Mouse (Mus musculus): ENCODE data around the gene Atp5s. TPM values are rescaled to one million over a fixed set of nuclear protein-coding genes. Genes with fewer than 3 reads are reported as not detected.

The Atp5s gene
- total and polyA plus RNA-seq, 3 experiments = 8.2 to 66.9 (median 15.9) TPM

GRCm38 (mm10) chr12:69698352-69698751 is 26.4 kb upstream of the Atp5s start:
- DNase-seq (ENCODE audit: low spot score) (no peak), ATAC-seq (ENCODE audit: extremely low read depth, insufficient number of reproducible peaks, low FRiP score, poor library complexity, severe bottlenecking) (no peak)
- Histone ChIP-seq H3K4me3 (ENCODE audit: low read depth, low read length) (no peak overlapping the region), H3K36me3 (replicated peaks) (peaks cover 62% of the 10 kb centered on the region), H3K4me1 (ENCODE audit: insufficient read depth, low read depth, low read length) (no peaks in the 10 kb centered on the region), H3K27me3 (ENCODE audit: insufficient read depth, low read length) (no peaks in the 10 kb centered on the region), H3K9me3 (replicated peaks) (no peaks in the 10 kb centered on the region)
- TF ChIP-seq CTCF (IDR thresholded peaks at IDR 0.05; ENCODE audit: low read depth, low read length) = no peak
- no peak for TF ChIP-seq POLR2AphosphoS5 (IDR thresholded peaks at IDR 0.05; ENCODE audit: insufficient replicate concordance, low read depth, low read length)
- TF ChIP-seq GATA1 (IDR thresholded peaks at IDR 0.05; ENCODE audit: borderline replicate concordance, low read length) = no peak

- H3K4me1 ChIP-seq (ENCODE audit: insufficient read depth, low read depth, low read length) = no peaks in the 10 kb centered on the region
- DNase-seq (ENCODE audit: low spot score) (no peak), ATAC-seq (ENCODE audit: extremely low read depth, insufficient number of reproducible peaks, low FRiP score, poor library complexity, severe bottlenecking) (no peak)
- H3K4me3 ChIP-seq (ENCODE audit: low read depth, low read length) = no peak overlapping the region
- peaks cover 63% of the 10 kb centered on the region for H3K36me3 ChIP-seq (replicated peaks)
- no peaks in the 10 kb centered on the region for H3K27me3 ChIP-seq (ENCODE audit: insufficient read depth, low read length)
- TF ChIP-seq GATA1 (IDR thresholded peaks at IDR 0.05; ENCODE audit: borderline replicate concordance, low read length) = no peak
- TF ChIP-seq CTCF (IDR thresholded peaks at IDR 0.05; ENCODE audit: low read depth, low read length) = no peak
- TF ChIP-seq GATA2 (IDR thresholded peaks at IDR 0.05; ENCODE audit: borderline replicate concordance, low read depth, low read length) = no peak
- TF ChIP-seq TAL1 (conservative IDR thresholded peaks at IDR 0.05; ENCODE audit: low read depth, low read length) = no peak
- no peak for TF ChIP-seq POLR2AphosphoS5 (IDR thresholded peaks at IDR 0.05; ENCODE audit: insufficient replicate concordance, low read depth, low read length)
- no peaks in the 10 kb centered on the region for H3K9me3 ChIP-seq (replicated peaks)
Observed at GRCm38 (mm10) chr12:69704799-69705458, 19.8 kb upstream of the Atp5s start.

GRCm38 (mm10) chr12:69713628-69714027 is 11.1 kb upstream of the Atp5s start:
- Histone ChIP-seq H3K4me1 (ENCODE audit: insufficient read depth, low read depth, low read length) (no peaks in the 10 kb centered on the region), H3K4me3 (ENCODE audit: low read depth, low read length) (no peak overlapping the region), H3K9me3 (replicated peaks) (peaks cover 4% of the 10 kb centered on the region), H3K27me3 (ENCODE audit: insufficient read depth, low read length) (no peaks in the 10 kb centered on the region), H3K36me3 (replicated peaks) (peaks cover 34% of the 10 kb centered on the region)
- no peak for ATAC-seq (ENCODE audit: extremely low read depth, insufficient number of reproducible peaks, low FRiP score, poor library complexity, severe bottlenecking)
- no peak for DNase-seq (ENCODE audit: low spot score)
- TF ChIP-seq GATA1 (IDR thresholded peaks at IDR 0.05; ENCODE audit: borderline replicate concordance, low read length) (no peak), CTCF (IDR thresholded peaks at IDR 0.05; ENCODE audit: low read depth, low read length) (no peak), POLR2AphosphoS5 (IDR thresholded peaks at IDR 0.05; ENCODE audit: insufficient replicate concordance, low read depth, low read length) (no peak), GATA2 (IDR thresholded peaks at IDR 0.05; ENCODE audit: borderline replicate concordance, low read depth, low read length) (no peak), TAL1 (conservative IDR thresholded peaks at IDR 0.05; ENCODE audit: low read depth, low read length) (no peak)

DNA sequence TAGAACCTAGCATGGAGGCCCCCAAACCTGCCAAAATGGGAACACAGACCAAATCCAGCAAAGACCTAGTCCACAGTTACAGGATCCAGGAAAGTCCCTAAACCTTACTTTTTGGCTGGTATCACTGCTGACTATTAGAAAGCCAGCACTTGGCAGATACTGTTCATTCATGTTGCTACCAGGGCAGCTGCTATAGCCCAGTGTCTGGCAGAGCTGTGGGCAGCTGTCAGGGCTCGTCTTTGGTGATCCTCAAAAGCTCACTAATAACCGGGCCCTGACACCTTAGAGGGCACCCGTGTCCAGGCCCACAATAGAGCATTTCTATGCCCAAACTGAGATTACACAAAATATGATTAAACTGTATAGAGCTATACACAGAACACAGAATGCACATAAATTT is 1.9 kb upstream of the Atp5s start:
- TF ChIP-seq GATA2 (IDR thresholded peaks at IDR 0.05; ENCODE audit: borderline replicate concordance, low read depth, low read length) = no peak
- no peak for TF ChIP-seq GATA1 (IDR thresholded peaks at IDR 0.05; ENCODE audit: borderline replicate concordance, low read length)
- TF ChIP-seq CTCF (IDR thresholded peaks at IDR 0.05; ENCODE audit: low read depth, low read length) = no peak
- TF ChIP-seq TAL1 (conservative IDR thresholded peaks at IDR 0.05; ENCODE audit: low read depth, low read length) = no peak
- TF ChIP-seq POLR2AphosphoS5 (IDR thresholded peaks at IDR 0.05; ENCODE audit: insufficient replicate concordance, low read depth, low read length) = no peak
- Histone ChIP-seq H3K9me3 (replicated peaks) (peaks cover 17% of the 10 kb centered on the region), H3K36me3 (replicated peaks) (peaks cover 38% of the 10 kb centered on the region), H3K27me3 (ENCODE audit: insufficient read depth, low read length) (no peaks in the 10 kb centered on the region), H3K4me1 (ENCODE audit: insufficient read depth, low read depth, low read length) (peaks cover 27% of the 10 kb centered on the region), H3K4me3 (ENCODE audit: low read depth, low read length) (no peak overlapping the region)
- no peak for DNase-seq (ENCODE audit: low spot score)
- no peak for ATAC-seq (ENCODE audit: extremely low read depth, insufficient number of reproducible peaks, low FRiP score, poor library complexity, severe bottlenecking)

- peaks cover 27% of the 10 kb centered on the region for H3K4me1 ChIP-seq (ENCODE audit: insufficient read depth, low read depth, low read length)
- no peak for DNase-seq (ENCODE audit: low spot score)
- H3K36me3 ChIP-seq (replicated peaks) = peaks cover 37% of the 10 kb centered on the region
- H3K27me3 ChIP-seq (ENCODE audit: insufficient read depth, low read length) = no peaks in the 10 kb centered on the region
- no peak for ATAC-seq (ENCODE audit: extremely low read depth, insufficient number of reproducible peaks, low FRiP score, poor library complexity, severe bottlenecking)
- no peak for TF ChIP-seq TAL1 (conservative IDR thresholded peaks at IDR 0.05; ENCODE audit: low read depth, low read length)
- TF ChIP-seq CTCF (IDR thresholded peaks at IDR 0.05; ENCODE audit: low read depth, low read length) = no peak
- TF ChIP-seq GATA2 (IDR thresholded peaks at IDR 0.05; ENCODE audit: borderline replicate concordance, low read depth, low read length) = no peak
- TF ChIP-seq GATA1 (IDR thresholded peaks at IDR 0.05; ENCODE audit: borderline replicate concordance, low read length) = no peak
- no peak for TF ChIP-seq POLR2AphosphoS5 (IDR thresholded peaks at IDR 0.05; ENCODE audit: insufficient replicate concordance, low read depth, low read length)
- peaks cover 14% of the 10 kb centered on the region for H3K9me3 ChIP-seq (replicated peaks)
- H3K4me3 ChIP-seq (ENCODE audit: low read depth, low read length) = peak overlapping the region; percentile 81; the same call in 1 of the 2 replicates
Observed at GRCm38 (mm10) chr12:69723376-69723775, 1.4 kb upstream of the Atp5s start.

- Histone ChIP-seq H3K9me3 (replicated peaks) (peaks cover 9% of the 10 kb centered on the region), H3K36me3 (replicated peaks) (peaks cover 41% of the 10 kb centered on the region), H3K4me1 (ENCODE audit: insufficient read depth, low read depth, low read length) (peaks cover 27% of the 10 kb centered on the region), H3K27me3 (ENCODE audit: insufficient read depth, low read length) (no peaks in the 10 kb centered on the region), H3K4me3 (ENCODE audit: low read depth, low read length) (peak overlapping the region; percentile 81)
- DNase-seq (ENCODE audit: low spot score) (peak; percentile 25), ATAC-seq (ENCODE audit: extremely low read depth, insufficient number of reproducible peaks, low FRiP score, poor library complexity, severe bottlenecking) (no peak)
- TF ChIP-seq POLR2AphosphoS5 (IDR thresholded peaks at IDR 0.05; ENCODE audit: insufficient replicate concordance, low read depth, low read length) (no peak), GATA1 (IDR thresholded peaks at IDR 0.05; ENCODE audit: borderline replicate concordance, low read length) (no peak), CTCF (IDR thresholded peaks at IDR 0.05; ENCODE audit: low read depth, low read length) (no peak), TAL1 (conservative IDR thresholded peaks at IDR 0.05; ENCODE audit: low read depth, low read length) (no peak), GATA2 (IDR thresholded peaks at IDR 0.05; ENCODE audit: borderline replicate concordance, low read depth, low read length) (no peak)
Observed at GRCm38 (mm10) chr12:69724018-69724710, 586 bp upstream of the Atp5s start.
